Mouse (Mus musculus) naive thymus-derived CD4-positive, alpha-beta T cell, adult 2 months (primary cell): Measurements from ENCODE around the gene Cby1.
"Not testable (repeated sequence)": the region's sequence is repeated elsewhere in the genome, so short reads cannot be mapped to it uniquely, and the experiment has no call there.

Source experiments
- DNase-seq: peaks from one replicate; pipeline ENCODE4 v3.0.0-alpha.2; 2011; ENCODE audit warnings: low read depth

Cby1 gene

GRCm38 (mm10) chr15:79658531-79659375 lies at the start of gene Cby1, which contains the start of gene Fam227a:
TSS of gene Cby1 (plus strand) at chr15:79659199.
TSS of gene Fam227a (minus strand) at chr15:79658956.
- peak; percentile 94 for DNase-seq

GRCm38 (mm10) chr15:79609226-79609625 lies 49.8 kb upstream of the Cby1 start:
- no peak for DNase-seq

GRCm38 (mm10) chr15:79615501-79615900 lies 43.5 kb upstream of the Cby1 start:
- DNase-seq = no peak

- DNase-seq = no peak
These were observed 42.3 kb upstream of the Cby1 start for GRCm38 (mm10) chr15:79616729-79617128.

- no peak for DNase-seq
These were observed 41.9 kb upstream of the Cby1 start for GRCm38 (mm10) chr15:79617135-79617534.

GRCm38 (mm10) chr15:79618456-79618855 lies 40.5 kb upstream of the Cby1 start:
- DNase-seq = no peak

- no peak for DNase-seq
These were observed 39.1 kb upstream of the Cby1 start for GRCm38 (mm10) chr15:79619770-79620414.

GRCm38 (mm10) chr15:79630471-79630870 lies 28.5 kb upstream of the Cby1 start:
- no peak for DNase-seq

GRCm38 (mm10) chr15:79641135-79641817 lies 17.7 kb upstream of the Cby1 start:
- no peak for DNase-seq

- DNase-seq = no peak
These were observed 13.5 kb upstream of the Cby1 start for GRCm38 (mm10) chr15:79645483-79645882.

- DNase-seq = no peak
These were observed 10.9 kb upstream of the Cby1 start for GRCm38 (mm10) chr15:79648130-79648529.

- peak; percentile 75 for DNase-seq
These were observed 8.4 kb upstream of the Cby1 start for GRCm38 (mm10) chr15:79650569-79650968.

GRCm38 (mm10) chr15:79651481-79651880 lies 7.5 kb upstream of the Cby1 start:
- DNase-seq = peak; percentile 59

GRCm38 (mm10) chr15:79656451-79656850 lies 2.5 kb upstream of the Cby1 start:
- DNase-seq = no peak

- peak; percentile 92 for DNase-seq
These were observed 1.0 kb upstream of the Cby1 start for GRCm38 (mm10) chr15:79657837-79658530.

- peak; percentile 75 for DNase-seq
These were observed 2.9 kb downstream of the Cby1 start for GRCm38 (mm10) chr15:79661852-79662251.

GRCm38 (mm10) chr15:79664666-79665065 lies 5.7 kb downstream of the Cby1 start:
- DNase-seq = no peak

GRCm38 (mm10) chr15:79669195-79669594 lies 10.2 kb downstream of the Cby1 start:
- DNase-seq = no peak

GRCm38 (mm10) chr15:79670249-79670971 lies 11.4 kb downstream of the Cby1 start, which contains the start of gene Tomm22:
TSS of gene Tomm22 (plus strand) at chr15:79670861.
- DNase-seq = peak; percentile 89

- DNase-seq = no peak
These were observed 11.9 kb downstream of the Cby1 start for GRCm38 (mm10) chr15:79670972-79671299.

- not testable (repeated sequence) for DNase-seq
These were observed 12.9 kb downstream of the Cby1 start for GRCm38 (mm10) chr15:79671828-79672348.
